Mouse (Mus musculus) kidney, adult 2 months (tissue): ENCODE results near the gene Pprc1.

ENCODE experiments used
- CTCF ChIP-seq: fragments of 200-500 bp; conservative IDR thresholded peaks from 2 replicates; pipeline ENCODE4 v1.5.1; 2011; ENCODE audit warnings: low read depth, mild to moderate bottlenecking, control low read depth, low read length, moderate library complexity, mixed read lengths; ENCODE audit not compliant: insufficient read depth, insufficient read length
- POLR2A ChIP-seq: fragments of 200-500 bp; IDR thresholded peaks from one replicate; pipeline ENCODE4 v1.6.1; 2011; ENCODE audit warnings: low read depth, low read length, control low read depth

GRCm38 (mm10) chr19:46014572-46015178 is 30.0 kb upstream of the Pprc1 start:
- TF ChIP-seq CTCF (peak; percentile 99), POLR2A (no peak)
